Mouse (Mus musculus): ENCODE data around the gene Olfr891.

- TF ChIP-seq CTCF (IDR thresholded peaks at IDR 0.05; ENCODE audit: low read depth, low read length) (no peak), POLR2A (IDR thresholded peaks at IDR 0.05; ENCODE audit: borderline replicate concordance, low read depth, low read length) (no peak)
Measured at GRCm38 (mm10) chr9:38217755-38218154, 37.1 kb upstream of the Olfr891 start, which contains the start of gene Olfr894.

All from bone marrow macrophage, adult 2 months (primary cell).